Mouse (Mus musculus): ENCODE results near the gene Snap91. TPM values are rescaled to one million over a fixed set of nuclear protein-coding genes. Genes with fewer than 3 reads are reported as not detected.

Snap91 gene
- polyA plus RNA-seq, 1 experiment = 131 TPM

DNA sequence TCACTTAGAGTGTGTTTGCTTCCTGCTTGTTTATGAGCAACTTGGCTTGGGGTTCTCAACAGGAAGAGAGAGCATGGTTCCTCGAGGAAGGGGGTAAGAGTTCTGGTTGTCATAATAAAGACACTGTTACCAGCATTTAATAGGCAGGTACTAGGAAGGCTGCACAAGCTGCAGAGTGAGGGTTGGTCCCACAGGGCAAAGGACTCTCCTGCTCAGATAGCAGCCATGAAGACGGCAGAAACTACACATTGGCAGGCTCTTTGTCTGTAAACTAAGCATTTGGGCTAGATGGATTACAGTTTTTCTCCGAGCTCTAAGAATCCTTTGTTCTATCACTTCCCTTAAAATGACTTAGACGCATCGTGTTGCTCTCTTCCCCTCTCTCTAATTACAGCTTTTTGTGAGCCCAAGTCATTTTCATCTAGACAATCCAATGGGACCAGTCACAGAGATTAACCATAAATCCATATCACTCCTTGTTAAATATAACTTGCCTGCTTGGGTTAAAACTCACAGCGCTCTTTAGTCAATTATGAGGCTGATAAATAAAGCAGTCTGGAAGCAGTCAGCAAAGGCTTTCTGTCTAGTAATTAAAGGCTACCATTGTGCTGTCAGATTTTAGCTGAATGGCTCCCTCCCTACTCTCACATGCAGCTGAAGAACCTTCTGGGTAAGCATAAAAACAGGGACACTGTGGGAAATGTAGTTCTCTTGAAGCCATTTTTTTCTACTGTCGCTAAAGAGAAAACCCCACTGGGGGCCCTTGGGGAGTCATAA, 154.7 kb downstream of the Snap91 start:
- peak; percentile 85 for DNase-seq (ENCODE audit: low read depth)
- TF ChIP-seq POLR2A (IDR thresholded peaks at IDR 0.05; ENCODE audit: borderline replicate concordance, extremely low read depth, insufficient read depth, insufficient read length, poor library complexity, severe bottlenecking) (no peak), CTCF (IDR thresholded peaks at IDR 0.05; ENCODE audit: borderline replicate concordance, extremely low read depth, insufficient read depth, insufficient read length) (no peak)

- TF ChIP-seq CTCF (IDR thresholded peaks at IDR 0.05; ENCODE audit: borderline replicate concordance, extremely low read depth, insufficient read depth, insufficient read length) (no peak), POLR2A (IDR thresholded peaks at IDR 0.05; ENCODE audit: borderline replicate concordance, extremely low read depth, insufficient read depth, insufficient read length, poor library complexity, severe bottlenecking) (no peak)
- no peak for DNase-seq (ENCODE audit: low read depth)
Observed at GRCm38 (mm10) chr9:86725066-86725465, 155.4 kb downstream of the Snap91 start.

GRCm38 (mm10) chr9:86720794-86721193, 159.7 kb downstream of the Snap91 start:
- no peak for DNase-seq (ENCODE audit: low read depth)
- TF ChIP-seq POLR2A (IDR thresholded peaks at IDR 0.05; ENCODE audit: borderline replicate concordance, extremely low read depth, insufficient read depth, insufficient read length, poor library complexity, severe bottlenecking) = no peak
- TF ChIP-seq CTCF (IDR thresholded peaks at IDR 0.05; ENCODE audit: borderline replicate concordance, extremely low read depth, insufficient read depth, insufficient read length) = no peak

DNA sequence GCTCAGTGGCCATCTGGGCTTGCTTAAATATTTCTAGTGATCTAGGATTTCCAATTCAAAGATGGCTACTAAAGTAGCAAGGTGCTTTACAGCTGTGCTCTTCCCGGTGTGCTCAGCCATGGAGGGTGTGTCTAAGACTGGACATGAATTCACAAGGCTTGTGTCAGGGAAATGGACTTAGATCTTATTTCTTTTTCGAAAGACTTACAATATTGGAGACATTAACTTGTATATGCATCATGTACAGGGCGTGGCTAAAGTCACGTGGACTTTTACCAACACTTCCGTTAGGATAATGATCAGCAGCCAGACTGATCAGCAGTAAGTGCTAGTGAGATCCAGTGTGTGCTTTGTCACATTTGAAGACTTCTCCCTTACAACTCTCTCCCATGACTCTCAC, 160.2 kb downstream of the Snap91 start:
- DNase-seq (ENCODE audit: low read depth) = no peak
- TF ChIP-seq POLR2A (IDR thresholded peaks at IDR 0.05; ENCODE audit: borderline replicate concordance, extremely low read depth, insufficient read depth, insufficient read length, poor library complexity, severe bottlenecking) (no peak), CTCF (IDR thresholded peaks at IDR 0.05; ENCODE audit: borderline replicate concordance, extremely low read depth, insufficient read depth, insufficient read length) (no peak)

- DNase-seq (ENCODE audit: low read depth) = no peak
- TF ChIP-seq CTCF (IDR thresholded peaks at IDR 0.05; ENCODE audit: borderline replicate concordance, extremely low read depth, insufficient read depth, insufficient read length) (no peak), POLR2A (IDR thresholded peaks at IDR 0.05; ENCODE audit: borderline replicate concordance, extremely low read depth, insufficient read depth, insufficient read length, poor library complexity, severe bottlenecking) (no peak)
Observed at GRCm38 (mm10) chr9:86717119-86717518, 163.3 kb downstream of the Snap91 start.

DNA sequence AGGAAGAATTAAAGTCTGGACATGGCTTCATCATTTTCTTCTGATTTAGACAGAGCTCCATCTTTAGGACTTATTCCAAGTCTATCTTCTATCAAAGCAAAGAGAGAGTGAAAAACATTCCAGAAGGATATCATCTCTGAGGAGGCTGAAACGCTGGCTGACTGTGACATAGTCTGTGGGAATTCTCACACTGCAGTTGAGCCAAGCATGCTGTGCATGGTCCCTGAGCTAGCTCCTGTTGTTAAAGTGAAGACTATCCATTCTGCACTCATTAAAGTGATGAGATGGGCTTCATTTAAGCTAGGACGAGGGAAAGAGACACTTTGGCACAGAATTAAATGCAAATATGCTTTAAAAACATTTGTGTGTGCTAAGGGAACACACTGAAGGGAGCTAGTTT, 163.9 kb downstream of the Snap91 start:
- no peak for DNase-seq (ENCODE audit: low read depth)
- no peak for TF ChIP-seq CTCF (IDR thresholded peaks at IDR 0.05; ENCODE audit: borderline replicate concordance, extremely low read depth, insufficient read depth, insufficient read length)
- no peak for TF ChIP-seq POLR2A (IDR thresholded peaks at IDR 0.05; ENCODE audit: borderline replicate concordance, extremely low read depth, insufficient read depth, insufficient read length, poor library complexity, severe bottlenecking)

Other genes with a start within 250 kb of the Snap91 start
- 13.1 and 26.8 TPM in 2 replicates for gene Me1, start 184.7 kb downstream of the Snap91 start, polyA plus RNA-seq (2012; rRNA removed)
- gene Prss35, start 137.0 kb downstream of the Snap91 start, polyA plus RNA-seq (2012; rRNA removed) = 1.8 and 3.4 TPM in 2 replicates
- gene Ripply2, start 134.9 kb upstream of the Snap91 start, polyA plus RNA-seq (2012; rRNA removed) = 2.9 and 3.1 TPM in 2 replicates
- 34.2 and 36.0 TPM in 2 replicates for gene Cyb5r4, start 141.4 kb upstream of the Snap91 start, polyA plus RNA-seq (2012; rRNA removed)